Mouse (Mus musculus) neural tube, embryonic 12.5 days (tissue): ENCODE results near the gene Lce1e. TPM values are rescaled to one million over a fixed set of nuclear protein-coding genes. Genes with fewer than 3 reads are reported as not detected.
"Not testable (repeated sequence)": the region's sequence is repeated elsewhere in the genome, so short reads cannot be mapped to it uniquely, and the experiment has no call there.

Experiments
- ATAC-seq: fragments of 200-750 bp; cut with Nextera tagmentation; 2 replicates; pipeline ENCODE4 v1.8.0; 2017; ENCODE audit warnings: low read depth, mild to moderate bottlenecking, moderate TSS enrichment, moderate library complexity; ENCODE audit not compliant: low FRiP score
- H3K27ac ChIP-seq: fragments of 300-500 bp; sonication (generic); 2 replicates; pipeline ENCODE4 v1.5.1; 2016
- H3K27me3 ChIP-seq: fragments of 300-500 bp; sonication (generic); replicated peaks from 2 replicates; pipeline ENCODE4 v1.6.1; 2016; ENCODE audit warnings: mild to moderate bottlenecking
- H3K36me3 ChIP-seq: fragments of 300-500 bp; sonication (generic); 2 replicates; pipeline ENCODE4 v1.6.1; 2016; ENCODE audit warnings: mild to moderate bottlenecking
- H3K4me1 ChIP-seq: fragments of 300-500 bp; sonication (generic); 2 replicates; pipeline ENCODE4 v1.6.1; 2016
- H3K4me2 ChIP-seq: fragments of 300-500 bp; sonication (generic); replicated peaks from 2 replicates; pipeline ENCODE4 v1.6.1; 2016; ENCODE audit warnings: mild to moderate bottlenecking
- H3K4me3 ChIP-seq: fragments of 300-500 bp; sonication (generic); 2 replicates; pipeline ENCODE4 v1.5.1; 2016
- H3K9ac ChIP-seq: fragments of 300-500 bp; sonication (generic); 2 replicates; pipeline ENCODE4 v1.6.1; 2016; ENCODE audit warnings: mild to moderate bottlenecking
- H3K9me3 ChIP-seq: fragments of 300-500 bp; sonication (generic); 2 replicates; pipeline ENCODE4 v1.6.1; 2016; ENCODE audit warnings: mild to moderate bottlenecking
- WGBS: fragments of 180-500 bp; shearing (Covaris S2); methylation state at CpG from one replicate; pipeline ENCODE4 v1.1.7; 2016; 5-methylcytosine and 5-hydroxymethylcytosine counted together
- polyA plus RNA-seq: library from polyadenylated mRNA; unstranded; fragments of >200 nt; fragmentation: Nextera tagmentation; extraction: Ambion mirVana; gene quantifications from 2 replicates; pipeline ENCODE4 v1.2.1, GENCODE M21; 2016

The Lce1e gene
- not detected in 2 replicates for polyA plus RNA-seq

DNA sequence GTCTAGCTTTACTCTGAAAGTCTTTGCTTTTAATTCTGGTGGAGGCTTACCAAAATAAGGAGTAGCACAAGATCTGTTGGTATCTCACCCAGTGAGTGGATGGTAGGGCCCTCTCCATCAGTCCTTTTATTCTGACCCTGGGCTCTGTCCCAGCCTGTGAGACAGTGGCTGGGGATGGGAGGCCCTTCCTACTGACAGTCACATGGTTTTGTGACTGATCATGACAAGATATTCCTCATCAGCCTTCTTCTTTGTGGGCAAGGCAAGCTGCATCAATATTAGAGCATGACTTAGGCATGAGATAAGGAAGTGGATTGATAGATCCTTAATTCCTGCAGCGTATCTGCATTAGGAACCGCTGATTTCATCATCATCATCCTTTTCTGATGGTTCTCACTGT, at the start of gene Lce1e:
TSS of gene Lce1e (minus strand) at position 101 of the 400 bp plus-strand sequence.
- Histone ChIP-seq H3K9ac (no peak within 1 kb of the TSS), H3K4me2 (no peak within 1 kb of the TSS), H3K4me1 (no peaks in the 10 kb centered on the region), H3K36me3 (no peaks in the 10 kb centered on the region), H3K9me3 (no peaks in the 10 kb centered on the region), H3K27ac (no peak within 1 kb of the TSS), H3K27me3 (no peaks in the 10 kb centered on the region), H3K4me3 (no peak within 1 kb of the TSS)
- no peak for ATAC-seq
- 83% methylated on average over 2 of the region's 2 CpGs for WGBS

DNA sequence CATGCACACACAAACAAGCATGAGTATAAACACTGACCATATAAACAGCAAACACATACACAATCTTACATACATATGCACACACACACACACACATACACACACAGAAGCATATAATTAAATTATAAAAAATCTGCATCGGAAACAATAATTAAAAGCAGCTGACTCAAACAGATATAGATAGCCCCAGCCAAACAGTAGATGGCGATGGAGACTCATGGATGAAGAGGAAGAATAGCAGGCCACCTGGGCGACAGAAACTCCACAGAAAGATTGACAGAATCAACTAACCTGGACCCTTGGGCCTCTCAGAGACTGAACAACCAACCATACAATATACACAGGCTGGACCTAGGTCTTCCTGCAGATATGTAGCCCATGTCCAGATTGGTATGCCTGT, 44.3 kb upstream of the Lce1e start:
- H3K27ac ChIP-seq, result no peak overlapping the region
- H3K4me1 ChIP-seq, result no peaks in the 10 kb centered on the region
- no peak overlapping the region for H3K9ac ChIP-seq
- H3K9me3 ChIP-seq, result no peaks in the 10 kb centered on the region
- H3K36me3 ChIP-seq, result no peaks in the 10 kb centered on the region
- no peak for ATAC-seq
- no peak overlapping the region for H3K4me3 ChIP-seq
- H3K27me3 ChIP-seq, result no peaks in the 10 kb centered on the region
- WGBS, result 40% methylated on average over 3 of the region's 3 CpGs
- no peak overlapping the region for H3K4me2 ChIP-seq

DNA sequence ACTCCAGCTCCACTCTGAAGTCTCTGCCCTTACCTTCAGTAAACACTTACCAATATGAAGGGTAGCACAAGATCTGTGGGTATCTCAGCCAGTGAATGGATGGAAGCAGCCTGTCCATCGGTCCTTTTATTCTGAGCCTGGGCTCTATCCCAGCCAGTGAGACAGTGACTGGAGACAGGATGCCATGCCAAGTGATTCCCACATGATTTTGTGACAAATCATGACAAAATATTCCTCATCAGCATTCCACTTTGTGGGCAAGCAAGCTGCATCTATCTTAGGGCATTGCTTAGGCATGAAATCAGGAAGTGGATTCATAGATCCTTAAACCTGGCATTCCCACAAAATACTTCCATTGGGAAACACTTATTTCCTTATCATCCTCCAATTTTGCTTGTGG, 43.4 kb upstream of the Lce1e start, which contains the start of gene Lce1g:
TSS of gene Lce1g (minus strand) at position 101 of the 400 bp plus-strand sequence.
- Histone ChIP-seq H3K4me1 (no peaks in the 10 kb centered on the region), H3K4me2 (no peak within 1 kb of the TSS), H3K9me3 (no peaks in the 10 kb centered on the region), H3K27ac (no peak within 1 kb of the TSS), H3K4me3 (no peak within 1 kb of the TSS), H3K9ac (no peak within 1 kb of the TSS), H3K27me3 (no peaks in the 10 kb centered on the region), H3K36me3 (no peaks in the 10 kb centered on the region)
- WGBS, result 94% methylated on average over 1 of the region's 1 CpGs
- no peak for ATAC-seq

DNA sequence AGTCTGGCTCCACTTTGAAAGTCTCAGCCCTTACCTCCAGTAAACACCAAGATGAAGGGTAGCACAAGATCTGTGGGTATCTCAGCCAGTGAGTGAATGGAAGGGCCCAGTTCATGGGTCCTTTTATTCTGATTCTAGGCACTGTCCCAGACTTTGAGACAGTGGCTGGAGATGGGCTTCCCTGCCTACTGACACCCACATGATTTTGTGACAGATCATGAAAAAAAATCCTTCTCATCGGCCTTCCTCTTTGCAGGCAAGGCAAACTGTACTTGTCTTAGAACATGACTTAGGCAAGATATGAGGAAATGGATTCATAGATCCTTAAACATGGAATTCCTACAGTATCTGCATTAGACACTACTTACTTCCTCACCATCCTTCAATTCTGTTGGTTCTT, 30.1 kb upstream of the Lce1e start, which contains the start of gene Gm38119:
TSS of gene Gm38119 (minus strand) at position 101 of the 400 bp plus-strand sequence.
- no peak for ATAC-seq
- H3K27ac ChIP-seq, result no peak within 1 kb of the TSS
- no peak within 1 kb of the TSS for H3K9ac ChIP-seq
- no peaks in the 10 kb centered on the region for H3K27me3 ChIP-seq
- H3K4me1 ChIP-seq, result no peaks in the 10 kb centered on the region
- WGBS, result 69% methylated on average over 1 of the region's 1 CpGs
- H3K4me2 ChIP-seq, result no peak within 1 kb of the TSS
- no peaks in the 10 kb centered on the region for H3K36me3 ChIP-seq
- H3K4me3 ChIP-seq, result no peak within 1 kb of the TSS
- H3K9me3 ChIP-seq, result no peaks in the 10 kb centered on the region

DNA sequence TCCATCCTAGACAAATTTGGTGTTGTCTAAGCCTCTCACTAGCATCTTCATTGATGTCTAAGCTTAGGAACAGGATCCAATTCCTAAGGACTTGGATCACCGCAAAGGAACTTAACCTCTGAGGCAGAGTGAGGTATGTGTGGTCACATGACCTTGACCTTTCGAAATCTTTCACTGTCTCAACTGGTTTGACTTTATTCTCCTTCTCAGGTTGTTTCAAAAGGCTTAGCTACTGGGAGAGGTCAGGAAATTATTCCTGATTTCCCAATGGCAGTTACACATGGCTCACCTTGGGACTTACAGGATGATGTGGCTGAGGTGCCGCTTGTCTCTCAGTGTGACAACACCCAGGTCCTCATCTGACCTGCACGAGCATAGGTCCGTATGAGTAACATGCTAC, 13.8 kb upstream of the Lce1e start:
- Histone ChIP-seq H3K27ac (no peak overlapping the region), H3K27me3 (no peaks in the 10 kb centered on the region), H3K4me3 (no peak overlapping the region), H3K4me1 (no peaks in the 10 kb centered on the region), H3K9me3 (no peaks in the 10 kb centered on the region), H3K36me3 (no peaks in the 10 kb centered on the region), H3K9ac (no peak overlapping the region), H3K4me2 (no peak overlapping the region)
- ATAC-seq, result no peak
- WGBS, result 91% methylated on average over 5 of the region's 5 CpGs

DNA sequence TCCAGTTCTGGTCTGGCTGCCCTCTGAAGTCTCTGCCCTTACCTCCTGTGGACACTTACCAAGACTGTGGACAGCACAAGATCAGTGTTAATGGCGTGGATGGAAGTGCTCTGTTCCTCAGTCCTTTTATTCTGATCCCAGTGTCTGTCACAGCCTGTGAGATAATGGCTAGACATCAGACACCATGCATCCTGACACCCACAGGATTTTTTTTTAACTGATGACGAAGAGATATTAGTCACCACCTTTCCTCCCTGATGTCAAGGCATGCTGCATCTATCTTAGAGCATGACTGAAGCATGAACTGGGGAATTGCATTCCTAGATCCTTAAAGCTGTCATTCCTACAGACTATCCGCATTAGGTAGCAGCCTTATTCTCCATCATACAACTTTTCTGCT, 11.4 kb upstream of the Lce1e start, which contains the start of gene Lce1f:
TSS of gene Lce1f (minus strand) at position 101 of the 400 bp plus-strand sequence.
- no peak within 1 kb of the TSS for H3K4me3 ChIP-seq
- 83% methylated on average over 3 of the region's 3 CpGs for WGBS

DNA sequence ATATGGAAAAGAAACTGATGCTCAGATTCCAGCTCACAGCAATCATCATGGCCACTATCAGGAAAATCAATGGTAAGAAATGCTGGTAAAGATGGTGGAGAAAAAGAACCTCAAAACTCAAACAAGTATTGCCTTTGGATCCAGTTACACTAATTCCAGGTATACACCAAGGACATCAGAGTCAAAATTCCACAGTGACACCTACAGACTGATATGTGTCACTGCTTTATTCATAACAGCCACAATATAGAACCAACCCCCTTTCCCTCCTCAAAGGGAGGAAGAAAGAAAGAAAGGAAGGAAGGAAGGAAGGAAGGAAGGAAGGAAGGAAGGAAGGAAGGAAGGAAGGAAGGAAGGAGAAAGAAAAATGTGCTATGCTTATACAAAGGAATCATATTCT, 6.2 kb upstream of the Lce1e start:
- Histone ChIP-seq H3K4me2 (no peak overlapping the region), H3K9ac (no peak overlapping the region), H3K36me3 (no peaks in the 10 kb centered on the region)

More for the DNA sequence above, 11.4 kb upstream of the Lce1e start, which contains the start of gene Lce1f:
- Histone ChIP-seq H3K4me1 (no peaks in the 10 kb centered on the region), H3K9me3 (no peaks in the 10 kb centered on the region), H3K27ac (no peak within 1 kb of the TSS), H3K4me2 (no peak within 1 kb of the TSS), H3K27me3 (no peaks in the 10 kb centered on the region), H3K36me3 (no peaks in the 10 kb centered on the region), H3K9ac (no peak within 1 kb of the TSS)
- ATAC-seq, result no peak

DNA sequence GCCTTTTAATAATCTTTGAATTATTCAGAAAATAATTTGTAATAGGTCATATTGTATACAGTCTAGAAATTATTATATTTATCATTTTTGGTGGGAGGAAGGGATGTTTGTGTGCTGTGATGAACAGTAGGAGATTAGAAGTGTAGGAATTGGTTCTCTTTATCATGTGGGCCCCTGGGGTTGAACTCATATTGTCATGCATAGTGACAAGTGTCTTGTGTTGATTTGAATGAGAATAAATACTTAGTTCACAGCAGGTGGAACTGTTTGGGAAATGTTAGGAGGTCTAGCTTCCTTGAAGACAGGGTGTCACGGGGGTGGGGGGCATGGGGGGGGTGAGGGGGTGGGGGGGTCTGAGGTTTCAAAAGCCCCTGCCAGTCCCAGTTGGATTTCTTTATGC, 14.3 kb downstream of the Lce1e start:
- WGBS, result 17% methylated on average over 1 of the region's 1 CpGs
- H3K36me3 ChIP-seq, result no peaks in the 10 kb centered on the region
- H3K9me3 ChIP-seq, result no peaks in the 10 kb centered on the region
- H3K9ac ChIP-seq, result no peak overlapping the region
- H3K27me3 ChIP-seq, result no peaks in the 10 kb centered on the region
- no peak overlapping the region for H3K27ac ChIP-seq
- no peaks in the 10 kb centered on the region for H3K4me1 ChIP-seq
- ATAC-seq, result no peak
- H3K4me3 ChIP-seq, result no peak overlapping the region
- H3K4me2 ChIP-seq, result no peak overlapping the region

More for the DNA sequence above, 6.2 kb upstream of the Lce1e start:
- no peak overlapping the region for H3K4me3 ChIP-seq
- no peaks in the 10 kb centered on the region for H3K4me1 ChIP-seq
- ATAC-seq, result no peak
- no peaks in the 10 kb centered on the region for H3K9me3 ChIP-seq
- no peak overlapping the region for H3K27ac ChIP-seq
- H3K27me3 ChIP-seq, result no peaks in the 10 kb centered on the region

DNA sequence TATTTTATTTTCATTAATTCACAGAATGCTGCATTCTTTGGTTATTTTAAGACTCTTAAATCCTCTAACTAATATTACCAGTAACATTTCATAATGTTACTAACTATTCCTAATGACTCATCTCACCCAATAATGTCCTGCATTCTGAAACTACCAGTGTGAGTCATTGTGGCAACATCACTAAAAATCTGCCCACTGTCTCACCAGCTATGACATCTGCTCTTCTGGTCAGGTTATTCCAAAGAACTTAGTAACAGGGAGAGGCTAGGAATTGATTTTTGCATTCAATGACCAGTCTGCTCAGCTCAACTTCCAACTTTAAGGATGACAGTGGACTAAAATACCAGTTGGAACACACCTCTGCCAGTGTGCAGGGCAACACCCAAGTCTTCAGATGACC, 17.2 kb downstream of the Lce1e start:
- H3K9ac ChIP-seq, result no peak overlapping the region
- no peaks in the 10 kb centered on the region for H3K27me3 ChIP-seq
- no peaks in the 10 kb centered on the region for H3K9me3 ChIP-seq
- no peak overlapping the region for H3K27ac ChIP-seq
- no peak overlapping the region for H3K4me3 ChIP-seq
- no peaks in the 10 kb centered on the region for H3K36me3 ChIP-seq
- H3K4me2 ChIP-seq, result no peak overlapping the region
- no peak for ATAC-seq
- no peaks in the 10 kb centered on the region for H3K4me1 ChIP-seq

DNA sequence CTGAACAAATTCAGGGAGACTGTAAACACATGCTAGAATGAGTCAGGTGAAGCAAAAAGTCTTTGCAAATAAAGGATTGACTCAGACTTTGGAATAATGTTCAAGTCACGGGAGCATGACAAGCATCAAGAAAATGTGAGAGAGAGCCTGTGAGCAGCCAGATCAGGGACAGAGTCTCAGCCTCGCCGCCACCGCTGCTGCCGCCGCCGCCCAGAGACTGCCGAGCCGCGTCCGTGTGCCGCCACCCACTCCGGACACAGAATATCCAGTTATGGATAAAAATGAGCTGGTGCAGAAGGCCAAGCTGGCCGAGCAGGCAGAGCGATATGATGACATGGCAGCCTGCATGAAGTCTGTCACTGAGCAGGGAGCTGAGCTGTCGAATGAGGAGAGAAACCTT, 19.7 kb downstream of the Lce1e start:
- H3K4me3 ChIP-seq, H3K9me3 ChIP-seq, H3K4me2 ChIP-seq, H3K27me3 ChIP-seq, H3K4me1 ChIP-seq, H3K36me3 ChIP-seq, ATAC-seq, H3K9ac ChIP-seq, H3K27ac ChIP-seq: not testable (repeated sequence)
- 84% methylated on average over 16 of the region's 16 CpGs for WGBS

DNA sequence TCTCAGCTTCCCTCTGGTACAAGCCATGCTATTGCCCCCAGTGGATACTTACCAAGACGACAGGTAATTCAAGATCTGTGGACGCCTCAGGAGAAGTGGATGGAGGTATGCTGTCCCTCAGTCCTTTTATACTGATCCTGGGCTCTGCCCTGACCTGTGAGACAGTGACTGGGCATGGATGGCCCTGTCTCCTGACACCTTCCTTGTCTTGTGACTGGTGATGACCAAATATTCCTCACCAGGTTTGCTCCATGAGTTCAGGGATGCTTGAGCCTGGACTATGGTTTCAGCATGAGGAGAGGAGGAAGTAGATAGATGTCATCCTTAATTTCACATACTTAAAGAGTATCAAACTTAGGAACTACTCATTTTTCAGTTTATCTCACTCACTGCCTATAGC, 21.8 kb downstream of the Lce1e start, which contains the start of gene Lce1d:
TSS of gene Lce1d (minus strand) at position 101 of the 400 bp plus-strand sequence.
- Histone ChIP-seq H3K4me3 (no peak within 1 kb of the TSS), H3K36me3 (no peaks in the 10 kb centered on the region), H3K27ac (no peak within 1 kb of the TSS), H3K9ac (no peak within 1 kb of the TSS), H3K27me3 (no peaks in the 10 kb centered on the region), H3K4me2 (no peak within 1 kb of the TSS), H3K9me3 (no peaks in the 10 kb centered on the region), H3K4me1 (no peaks in the 10 kb centered on the region)
- 62% methylated on average over 2 of the region's 2 CpGs for WGBS
- ATAC-seq, result no peak

DNA sequence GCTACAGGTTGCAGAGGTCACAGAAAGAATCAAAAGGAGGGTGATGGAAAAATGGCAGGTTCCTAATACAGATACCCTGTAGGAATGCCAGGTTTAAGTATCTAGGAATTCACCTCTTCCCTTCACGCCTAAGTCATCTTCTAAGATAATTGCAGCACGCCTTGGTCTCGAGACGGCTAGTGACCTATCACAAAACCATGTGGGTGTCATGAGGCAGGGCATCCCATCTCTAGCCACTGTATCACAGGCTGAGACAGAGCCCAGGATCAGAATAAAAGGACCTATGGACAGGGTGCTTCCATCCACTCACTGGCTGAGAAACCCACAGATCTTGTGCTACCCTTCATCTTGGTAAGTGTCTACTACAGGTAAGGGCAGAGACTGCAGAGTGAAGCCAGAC, 29.9 kb downstream of the Lce1e start, which contains the start of gene Lce1c:
TSS of gene Lce1c (plus strand) at position 301 of the 400 bp plus-strand sequence.
- H3K9me3 ChIP-seq, result no peaks in the 10 kb centered on the region
- no peak within 1 kb of the TSS for H3K4me2 ChIP-seq
- no peaks in the 10 kb centered on the region for H3K36me3 ChIP-seq
- H3K4me3 ChIP-seq, result no peak within 1 kb of the TSS
- H3K9ac ChIP-seq, result no peak within 1 kb of the TSS
- H3K4me1 ChIP-seq, result no peaks in the 10 kb centered on the region
- H3K27ac ChIP-seq, result no peak within 1 kb of the TSS
- H3K27me3 ChIP-seq, result no peaks in the 10 kb centered on the region
- 91% methylated on average over 4 of the region's 4 CpGs for WGBS
- ATAC-seq, result no peak

DNA sequence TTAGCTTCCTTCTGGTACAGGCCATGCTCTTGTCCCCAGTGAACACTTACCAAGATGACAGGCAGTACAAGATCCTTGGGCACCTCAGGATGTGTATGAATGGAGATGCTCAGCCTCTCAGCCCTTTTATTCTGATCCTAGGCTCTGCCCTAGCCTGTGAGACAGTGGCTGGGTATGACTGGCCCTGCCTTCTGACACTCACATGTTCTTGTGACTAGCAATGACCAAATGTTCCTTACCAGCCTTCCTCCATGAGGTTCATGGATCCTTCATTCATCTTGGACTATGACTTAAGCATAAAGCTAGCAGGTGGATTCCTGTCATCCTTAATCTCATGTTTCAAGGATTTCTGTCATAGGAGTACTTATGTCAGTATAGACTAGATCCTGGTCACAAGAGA, 38.7 kb downstream of the Lce1e start, which contains the start of gene Lce1a2:
TSS of gene Lce1a2 (minus strand) at position 101 of the 400 bp plus-strand sequence.
- H3K9ac ChIP-seq, result no peak within 1 kb of the TSS
- no peaks in the 10 kb centered on the region for H3K4me1 ChIP-seq
- no peaks in the 10 kb centered on the region for H3K36me3 ChIP-seq
- no peaks in the 10 kb centered on the region for H3K9me3 ChIP-seq
- H3K4me3 ChIP-seq, result no peak within 1 kb of the TSS
- no peaks in the 10 kb centered on the region for H3K27me3 ChIP-seq
- H3K4me2 ChIP-seq, result no peak within 1 kb of the TSS
- no peak for ATAC-seq
- H3K27ac ChIP-seq, result no peak within 1 kb of the TSS
